Mouse (Mus musculus) gastrocnemius, postnatal 14 days (tissue): ENCODE results near the gene Nmnat1. TPM values are rescaled to one million over a fixed set of nuclear protein-coding genes. Genes with fewer than 3 reads are reported as not detected.
A peak's percentile ranks its signal among the peaks of the same experiment; 100 is the strongest.

ENCODE experiments used
- DNase-seq: peaks from one replicate; pipeline ENCODE4 v3.0.0; 2021; ENCODE audit warnings: mixed read lengths
- intact Hi-C: fragments of 180-260 bp; cut with DNase I; formaldehyde crosslinking; loops from one replicate; pipeline ENCODE4 v1.15.1; 2025; ENCODE audit warnings: low total_unique reads
- long read RNA-seq, 2 experiments: library from polyadenylated mRNA; stranded (forward); transcript quantifications; one replicate each; pipeline ENCODE4 v2.0.0; 2021
- total RNA-seq, 2 experiments: library from RNA; stranded (reverse); gene quantifications; 2 replicates each; pipeline ENCODE4 v1.2.3; 2021

Gene Nmnat1
- 10 to 100 TPM; 17.6 to 20.2 TPM for total RNA-seq
- long read RNA-seq, experiment 1, transcript Nmnat1-201 (5 exons, 1,238 nt): major isoform, 16 of 19 reads
- long read RNA-seq, experiment 1, partial matches to known transcripts: 2 of 19 reads
- long read RNA-seq, experiment 1, other reads (novel, unspliced or antisense): 0 of 19 reads
- long read RNA-seq, experiment 2, transcript Nmnat1-201 (5 exons, 1,238 nt): major isoform, 8 of 12 reads
- long read RNA-seq, experiment 2, partial matches to known transcripts: 1 of 12 reads
- long read RNA-seq, experiment 2, other reads (novel, unspliced or antisense): 1 of 12 reads

DNA sequence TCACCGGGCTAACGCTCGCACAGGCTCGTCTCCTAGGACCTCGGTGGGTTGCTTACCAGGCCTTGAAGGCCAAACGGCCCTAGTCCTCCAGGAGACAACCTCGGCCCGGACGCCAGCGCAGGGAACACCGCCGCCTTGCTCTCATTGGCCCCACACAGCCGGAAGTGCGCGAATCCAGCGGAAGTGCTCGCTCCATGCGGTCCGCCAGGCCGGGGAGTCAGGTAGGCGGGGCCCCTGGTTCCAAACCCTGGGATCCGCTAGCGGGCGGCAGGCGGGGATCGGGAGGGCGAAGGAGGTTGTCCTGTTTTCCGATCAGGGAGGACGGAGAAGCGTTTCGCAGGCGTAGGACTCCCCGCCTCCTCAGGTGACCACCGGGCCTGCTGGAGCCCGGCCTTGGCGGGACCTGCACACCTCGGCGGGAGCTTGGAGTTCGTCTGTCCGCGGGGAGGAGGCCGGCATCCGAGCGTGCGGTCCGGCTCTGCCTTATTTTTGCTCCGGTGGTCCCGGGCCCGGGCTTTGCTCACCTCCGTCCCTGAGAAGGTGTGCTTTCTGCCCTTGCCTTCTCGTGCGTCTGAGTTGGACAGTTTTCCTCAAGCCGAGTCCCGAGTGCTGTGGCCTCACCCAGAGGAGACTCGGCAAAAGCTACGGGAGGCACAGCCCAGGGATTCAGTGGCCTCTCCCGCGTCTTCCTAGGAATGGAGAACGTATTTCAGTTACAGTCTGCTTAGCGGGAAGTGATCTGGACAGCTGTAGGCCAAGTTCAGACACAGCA is at the start of gene Nmnat1, which contains the start of gene Lzic:
TSS of gene Nmnat1 (minus strand) at position 150 of the 772 bp plus-strand sequence.
TSS of gene Lzic (plus strand) at position 177 of the 772 bp plus-strand sequence.
- DNase-seq: peak; percentile 96
- intact Hi-C loops: no loop called here

DNA sequence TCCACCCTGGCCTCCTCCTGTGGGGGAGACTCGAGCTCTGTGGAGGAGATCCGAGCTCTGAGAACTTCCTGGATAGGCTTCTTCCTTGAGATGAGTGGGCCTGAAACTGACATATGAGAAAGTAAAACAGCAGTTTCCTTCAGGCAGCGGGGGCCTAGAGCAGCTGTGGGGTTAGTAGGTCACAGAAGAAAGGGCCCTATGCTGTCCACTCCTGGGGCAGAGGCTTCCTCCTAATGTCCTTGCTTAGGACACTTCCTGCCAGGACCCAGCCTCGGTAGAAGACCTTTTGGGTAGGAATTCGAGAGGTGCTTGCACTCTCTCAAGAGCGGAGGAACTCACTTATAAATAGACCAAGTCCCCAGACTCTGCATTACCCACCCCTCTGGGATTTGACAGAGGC is 44.7 kb upstream of the Nmnat1 start:
- intact Hi-C loops: no loop called here
- no peak for DNase-seq

- intact Hi-C loops: no loop called here
- DNase-seq: no peak
Observed at GRCm38 (mm10) chr4:149527621-149528354, 42.8 kb upstream of the Nmnat1 start.

GRCm38 (mm10) chr4:149526330-149526729 is 41.3 kb upstream of the Nmnat1 start:
- intact Hi-C loops: no loop called here
- peak; percentile 47 for DNase-seq

- no peak for DNase-seq
- intact Hi-C loops: no loop called here
Observed at GRCm38 (mm10) chr4:149525811-149526210, 40.8 kb upstream of the Nmnat1 start.

DNA sequence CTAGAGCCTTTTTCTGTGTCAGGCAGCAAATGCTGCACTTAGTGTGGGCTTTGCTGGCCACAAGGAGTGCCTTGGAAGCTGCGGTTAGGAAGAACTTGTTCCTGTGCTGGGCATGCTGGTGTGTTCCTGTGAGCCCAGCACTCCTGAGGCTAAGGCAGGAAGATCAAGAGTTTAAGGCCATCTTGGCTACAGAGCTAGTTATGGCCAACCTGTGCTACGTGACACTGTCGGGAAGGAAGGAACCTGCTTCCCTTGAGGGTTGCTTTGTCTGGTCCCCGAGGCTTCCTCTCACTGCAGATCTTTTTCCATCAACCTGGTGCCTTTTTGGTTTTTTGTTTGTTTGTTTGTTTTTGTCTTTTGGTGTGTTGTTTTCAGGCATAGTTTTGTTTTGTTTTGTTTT is 40.2 kb upstream of the Nmnat1 start:
- intact Hi-C loops: no loop called here
- DNase-seq: no peak

GRCm38 (mm10) chr4:149523961-149524360 is 39.0 kb upstream of the Nmnat1 start:
- no peak for DNase-seq
- intact Hi-C loops: no loop called here

- intact Hi-C loops: no loop called here
Observed at GRCm38 (mm10) chr4:149521258-149521657, 36.3 kb upstream of the Nmnat1 start.

DNA sequence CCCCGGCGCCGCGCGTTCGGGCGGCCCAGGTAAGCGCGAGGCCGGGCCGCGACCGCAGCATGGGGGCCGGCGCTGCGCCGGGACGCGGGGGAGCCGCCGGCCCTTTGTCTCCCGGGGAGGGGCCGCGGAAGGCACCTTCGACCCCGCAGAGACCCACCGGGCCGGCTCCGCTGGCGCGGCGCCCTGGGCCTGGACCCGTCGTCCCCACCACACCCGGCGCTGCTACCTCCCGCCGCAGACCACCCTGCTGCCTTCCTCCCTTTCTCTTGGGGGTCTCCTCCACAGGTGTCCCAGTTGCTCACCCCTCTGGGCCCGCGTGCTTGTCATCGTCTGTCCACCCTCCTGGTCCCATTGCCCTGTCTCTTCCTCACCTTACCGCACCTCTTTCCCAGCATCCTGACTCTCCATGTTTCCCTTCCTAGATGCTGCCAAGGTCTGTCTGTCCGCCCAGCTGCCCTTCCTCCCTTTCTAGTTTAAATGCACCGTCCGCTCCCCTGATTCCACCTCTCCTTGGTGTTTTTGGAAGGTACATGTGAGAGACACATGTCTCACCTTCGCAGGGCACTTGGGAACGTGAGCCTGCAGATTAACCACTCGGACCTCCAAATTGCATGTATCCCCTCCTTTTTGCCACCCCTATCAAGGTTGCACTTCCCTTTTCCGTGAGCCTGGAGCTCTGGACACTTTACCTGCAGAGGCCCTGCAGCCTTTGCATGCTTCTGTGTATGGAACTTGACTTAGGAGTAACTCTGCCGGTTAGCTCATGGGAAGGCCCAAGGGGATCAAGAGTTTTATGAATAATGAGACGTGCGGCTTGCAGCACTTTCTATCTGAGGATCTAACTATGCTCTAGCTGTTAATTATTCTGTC is 33.6 kb upstream of the Nmnat1 start:
- intact Hi-C loops: no loop called here
- DNase-seq: no peak

More at GRCm38 (mm10) chr4:149521258-149521657, 36.3 kb upstream of the Nmnat1 start:
- DNase-seq: no peak

DNA sequence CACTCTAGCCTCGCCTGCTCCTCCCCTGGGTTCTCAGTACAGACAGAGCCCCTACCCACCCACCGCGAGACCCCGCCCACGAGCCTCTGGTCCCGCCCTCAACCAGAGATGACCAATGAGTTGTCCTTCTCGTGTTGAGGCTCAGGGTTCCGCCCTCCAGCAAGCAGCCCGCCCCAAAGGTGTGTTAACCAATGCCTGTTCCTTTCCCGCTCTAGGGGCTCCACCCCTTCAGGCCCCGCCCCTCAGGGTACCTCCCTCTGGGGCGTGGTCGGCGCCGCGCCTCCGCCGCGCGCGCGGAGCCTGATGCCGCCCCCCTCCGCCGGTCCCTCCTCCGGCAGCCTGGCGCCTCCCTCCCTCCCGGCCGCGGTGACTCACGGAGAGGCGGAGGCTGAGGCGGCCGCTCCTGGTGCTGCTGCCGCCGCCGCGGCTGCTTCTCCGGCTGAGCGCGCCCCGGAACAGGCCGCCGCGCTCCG is 32.9 kb upstream of the Nmnat1 start, which contains the start of gene Ctnnbip1:
TSS of gene Ctnnbip1 (plus strand) at position 369 of the 473 bp plus-strand sequence.
- intact Hi-C loops: no loop called here
- peak; percentile 98 for DNase-seq

GRCm38 (mm10) chr4:149515706-149516105 is 30.7 kb upstream of the Nmnat1 start:
- DNase-seq: no peak
- intact Hi-C loops: no loop called here

DNA sequence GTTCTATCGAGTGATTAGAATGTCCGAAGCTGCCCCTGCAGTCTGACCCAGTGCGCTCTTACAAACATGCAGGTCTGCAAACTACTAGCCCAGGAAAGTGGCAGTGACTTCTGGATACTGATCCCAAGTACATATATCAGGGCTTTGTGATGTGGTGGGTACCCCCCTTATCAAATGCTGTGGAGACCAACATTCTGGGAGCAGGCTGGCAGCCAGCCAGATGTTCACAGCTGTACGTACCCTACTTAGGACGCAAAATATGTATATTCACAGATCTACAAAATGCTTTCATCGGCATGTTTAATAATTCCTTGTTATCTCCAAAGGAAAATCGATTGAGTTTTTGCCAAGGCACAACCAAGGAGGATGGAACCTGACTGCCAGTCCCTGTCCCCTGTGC is 27.1 kb upstream of the Nmnat1 start:
- intact Hi-C loops: no loop called here
- DNase-seq: no peak

DNA sequence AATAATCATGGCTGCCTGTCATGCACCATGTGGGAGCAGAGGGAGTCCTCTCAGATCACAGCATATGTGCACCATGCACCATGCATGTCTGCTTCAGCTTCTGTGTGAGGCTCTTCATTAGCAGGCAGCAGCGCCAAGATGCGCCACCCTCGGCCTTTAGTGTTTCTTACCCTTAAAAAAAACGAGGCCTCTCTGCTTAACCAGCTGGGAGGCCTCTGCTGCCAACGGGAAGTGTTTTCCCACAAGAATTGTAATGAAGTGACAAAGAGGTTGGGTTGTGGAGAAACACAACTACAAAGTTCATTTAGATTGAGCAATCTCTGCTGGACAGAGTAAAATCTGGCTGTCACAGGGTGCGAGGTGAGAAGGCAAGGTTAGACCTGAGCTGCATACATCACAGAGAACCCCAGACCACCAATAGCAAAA is 26.2 kb upstream of the Nmnat1 start:
- intact Hi-C loops: no loop called here
- DNase-seq: no peak

DNA sequence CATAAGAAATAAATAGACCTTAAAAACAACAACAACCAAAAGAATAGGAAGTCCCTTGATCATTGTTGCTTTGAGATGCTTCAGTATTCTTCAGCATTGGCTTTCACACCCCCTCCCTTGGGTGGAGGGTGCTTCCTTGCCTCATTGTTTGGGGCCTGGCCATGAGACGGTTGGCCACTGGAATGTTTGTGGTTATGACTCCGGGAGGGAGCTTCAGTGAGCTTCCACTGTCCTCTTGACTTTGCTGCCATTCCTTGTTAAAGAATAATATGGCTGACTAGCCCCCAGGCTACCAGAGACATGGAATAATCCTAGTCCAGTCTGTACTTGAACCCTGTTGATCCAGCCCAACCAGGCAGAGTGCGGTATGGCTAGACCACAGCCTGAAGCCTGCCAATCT is 21.9 kb upstream of the Nmnat1 start:
- intact Hi-C loops: no loop called here
- no peak for DNase-seq

- intact Hi-C loops: no loop called here
Observed at GRCm38 (mm10) chr4:149505261-149505967, 20.4 kb upstream of the Nmnat1 start.

DNA sequence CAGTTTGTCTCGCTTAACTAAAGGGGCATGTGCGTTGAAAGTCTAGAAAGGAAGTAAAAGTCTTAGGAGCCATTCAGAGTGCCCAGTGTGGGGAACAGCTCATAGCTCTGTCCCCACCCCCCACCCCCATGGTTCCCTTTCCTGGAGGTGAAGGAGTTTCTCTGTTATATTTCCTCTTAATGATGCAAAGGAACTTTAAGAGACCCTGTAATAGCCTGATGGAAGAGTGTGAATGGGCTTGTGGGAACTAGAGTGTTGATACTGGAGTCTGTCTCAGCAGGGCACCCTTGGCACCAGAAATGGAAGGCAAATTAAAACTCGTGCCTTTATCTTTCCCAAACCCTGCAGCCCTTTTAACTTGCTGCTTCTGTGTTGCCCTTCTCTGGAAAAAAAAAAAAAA is 19.9 kb upstream of the Nmnat1 start:
- DNase-seq: no peak
- intact Hi-C loops: loop anchor here (5.0 kb wide), 1 partner anchor 37 kb away; no protein-coding TSS in a partner anchor

More at GRCm38 (mm10) chr4:149505261-149505967, 20.4 kb upstream of the Nmnat1 start:
- no peak for DNase-seq

DNA sequence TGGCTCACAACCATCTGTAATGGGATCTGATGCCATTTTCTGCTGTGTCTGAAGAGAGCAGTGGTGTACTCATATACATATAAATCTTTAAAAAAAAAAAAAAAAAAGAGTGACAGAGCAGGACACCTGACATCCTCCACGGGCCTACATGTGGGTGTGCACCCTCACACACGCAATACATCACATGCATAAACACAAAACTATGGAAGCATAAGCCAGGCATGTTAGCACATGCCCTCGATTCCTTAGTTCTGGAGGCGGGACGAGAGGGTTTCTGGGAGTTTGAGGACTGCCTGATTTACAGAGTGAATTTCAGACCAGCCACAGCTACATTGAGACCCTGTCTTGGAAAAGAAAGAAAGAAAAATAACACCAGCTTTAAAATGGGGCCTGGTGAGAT is 19.4 kb upstream of the Nmnat1 start:
- intact Hi-C loops: loop anchor here (5.0 kb wide), 1 partner anchor 38 kb away; no protein-coding TSS in a partner anchor
- no peak for DNase-seq

DNA sequence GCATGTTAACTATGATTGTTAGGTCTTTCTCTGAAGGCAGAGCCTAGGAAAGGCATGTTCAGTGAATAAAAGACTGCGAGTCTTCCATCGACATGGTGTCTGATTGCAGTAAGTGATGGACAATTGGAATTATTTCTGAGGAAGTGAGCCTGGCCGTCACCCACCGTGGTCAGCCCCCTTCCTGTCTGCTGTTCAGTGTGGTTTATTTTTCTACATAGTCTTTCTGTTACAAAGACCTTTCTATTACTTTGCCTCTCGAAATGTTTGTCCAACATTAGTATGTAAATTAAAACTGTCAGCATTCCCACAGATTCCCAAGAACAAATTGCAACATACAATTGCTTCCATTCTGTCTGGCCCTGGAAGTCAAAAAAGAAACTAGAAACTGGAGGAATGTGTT is 14.8 kb upstream of the Nmnat1 start:
- no peak for DNase-seq
- intact Hi-C loops: loop anchor here (5.0 kb wide), 1 partner anchor 43 kb away; no protein-coding TSS in a partner anchor
